Mouse (Mus musculus) cerebral cortex, adult 2 months (tissue): ENCODE results near the gene Il6st.

Source experiments
- WGBS: fragments of 180-500 bp; shearing (Covaris S2); methylation state at CpG from one replicate; pipeline ENCODE4 v1.1.7; 2018; 5-methylcytosine and 5-hydroxymethylcytosine counted together

The Il6st gene

GRCm38 (mm10) chr13:112482525-112482924, 18.7 kb downstream of the Il6st start:
- 97% methylated on average over 5 of the region's 5 CpGs for WGBS

- 84% methylated on average over 7 of the region's 7 CpGs for WGBS
Observed at GRCm38 (mm10) chr13:112483015-112483414, 19.1 kb downstream of the Il6st start.

- WGBS: 96% methylated on average over 5 of the region's 5 CpGs
Observed at GRCm38 (mm10) chr13:112486236-112486635, 22.4 kb downstream of the Il6st start.

GRCm38 (mm10) chr13:112486676-112487075, 22.8 kb downstream of the Il6st start:
- 95% methylated on average over 5 of the region's 5 CpGs for WGBS

GRCm38 (mm10) chr13:112490036-112490435, 26.2 kb downstream of the Il6st start:
- 83% methylated on average over 3 of the region's 3 CpGs for WGBS

GRCm38 (mm10) chr13:112491636-112492284, 27.9 kb downstream of the Il6st start:
- WGBS: 92% methylated on average over 14 of the region's 14 CpGs

- 94% methylated on average over 1 of the region's 1 CpGs for WGBS
Observed at GRCm38 (mm10) chr13:112492285-112492678, 28.4 kb downstream of the Il6st start.

GRCm38 (mm10) chr13:112494590-112494989, 30.7 kb downstream of the Il6st start:
- 97% methylated on average over 12 of the region's 12 CpGs for WGBS

GRCm38 (mm10) chr13:112500027-112500426, 36.2 kb downstream of the Il6st start:
- 94% methylated on average over 4 of the region's 4 CpGs for WGBS

- WGBS: 92% methylated on average over 9 of the region's 9 CpGs
Observed at GRCm38 (mm10) chr13:112500466-112500865, 36.6 kb downstream of the Il6st start.

GRCm38 (mm10) chr13:112503846-112504245, 40.0 kb downstream of the Il6st start:
- whole genome bisulfite sequencing: 94% methylated on average over 13 of the region's 13 CpGs

- WGBS: 94% methylated on average over 6 of the region's 6 CpGs
Observed at GRCm38 (mm10) chr13:112505436-112505835, 41.6 kb downstream of the Il6st start.

- WGBS: 54% methylated on average over 13 of the region's 13 CpGs
Observed at GRCm38 (mm10) chr13:112506766-112507165, 42.9 kb downstream of the Il6st start.

GRCm38 (mm10) chr13:112507691-112508090, 43.8 kb downstream of the Il6st start:
- 84% methylated on average over 13 of the region's 13 CpGs for WGBS

- WGBS: 65% methylated on average over 5 of the region's 5 CpGs
Observed at GRCm38 (mm10) chr13:112508487-112508886, 44.6 kb downstream of the Il6st start.

GRCm38 (mm10) chr13:112509465-112509864, 45.6 kb downstream of the Il6st start:
- WGBS: 23% methylated on average over 4 of the region's 4 CpGs

GRCm38 (mm10) chr13:112510437-112511212, 46.8 kb downstream of the Il6st start:
- WGBS: 83% methylated on average over 19 of the region's 19 CpGs

GRCm38 (mm10) chr13:112511261-112511660, 47.4 kb downstream of the Il6st start:
- 69% methylated on average over 11 of the region's 11 CpGs for WGBS

- 84% methylated on average over 7 of the region's 7 CpGs for WGBS
Observed at GRCm38 (mm10) chr13:112511810-112512209, 47.9 kb downstream of the Il6st start.

- WGBS: 76% methylated on average over 5 of the region's 5 CpGs
Observed at GRCm38 (mm10) chr13:112512824-112513223, 49.0 kb downstream of the Il6st start.

GRCm38 (mm10) chr13:112514546-112514945, 50.7 kb downstream of the Il6st start:
- 77% methylated on average over 1 of the region's 1 CpGs for WGBS

GRCm38 (mm10) chr13:112522261-112522660, 58.4 kb downstream of the Il6st start:
- 72% methylated on average over 6 of the region's 6 CpGs for WGBS

- 94% methylated on average over 3 of the region's 3 CpGs for WGBS
Observed at GRCm38 (mm10) chr13:112522896-112523295, 59.0 kb downstream of the Il6st start.
